Mouse (Mus musculus): ENCODE results near the gene Igf2r.

DNA sequence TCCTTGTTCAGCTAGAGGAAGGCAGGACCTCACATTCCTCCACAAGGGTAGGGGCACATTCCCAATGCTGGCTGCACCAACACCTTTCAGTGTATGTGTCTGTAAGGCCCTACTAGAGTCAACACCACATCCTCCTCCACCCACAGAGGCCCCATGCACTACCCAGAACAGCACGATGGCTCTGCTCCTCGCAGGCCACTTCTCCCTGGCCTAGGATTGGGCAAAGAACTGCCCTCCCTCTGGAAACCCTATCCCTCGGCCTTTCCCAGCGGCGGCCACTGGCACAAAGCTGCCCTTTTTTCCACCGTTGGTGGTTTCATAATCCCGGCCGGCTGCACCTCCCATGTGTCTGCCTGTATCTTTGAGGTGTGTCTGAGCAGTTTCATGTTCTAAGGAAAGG, 46.8 kb downstream of the Igf2r start:
- no peak for TF ChIP-seq CTCF (IDR thresholded peaks at IDR 0.05; ENCODE audit: control insufficient read depth, insufficient read depth, low read length)
- TF ChIP-seq POLR2A (IDR thresholded peaks at IDR 0.05; ENCODE audit: borderline replicate concordance, control insufficient read depth, low read depth, low read length) = no peak

Measured in bone marrow, adult 2 months (tissue).